Mouse (Mus musculus) layer of hippocampus, postnatal 10 days (tissue): ENCODE data around the gene Pak6. TPM values are rescaled to one million over a fixed set of nuclear protein-coding genes. Genes with fewer than 3 reads are reported as not detected.

ENCODE experiments used
- DNase-seq, 2 experiments: peaks; one replicate each; pipeline ENCODE4 v3.0.0; 2021; ENCODE audit warnings: low spot score in 2 of 2
- total RNA-seq, 2 experiments: library from RNA; stranded (reverse); gene quantifications; 2 replicates each; pipeline ENCODE4 v1.2.3; 2021

Pak6 gene
- total RNA-seq, 2 experiments from 2014 or later, result 109 to 120 TPM

DNA sequence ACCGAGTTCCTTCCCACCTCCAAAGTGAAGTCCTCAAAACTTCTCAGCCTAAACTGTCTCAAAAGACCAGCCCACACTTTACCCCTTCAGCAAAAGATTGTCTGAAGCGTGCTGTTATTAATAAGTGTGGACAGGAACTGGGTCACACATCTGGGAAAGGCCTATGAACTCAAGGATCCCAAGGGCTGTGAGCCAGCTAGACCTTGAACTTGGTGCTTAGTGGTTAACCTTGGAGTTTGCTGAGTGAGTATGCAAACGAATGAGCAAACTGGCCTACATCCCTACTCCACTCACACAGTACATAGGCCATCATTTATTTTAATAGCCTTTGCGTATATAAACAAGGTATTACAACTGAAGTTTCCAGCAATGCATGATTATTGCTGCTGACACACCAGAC, 62.4 kb downstream of the Pak6 start:
- DNase-seq, result no peak

DNA sequence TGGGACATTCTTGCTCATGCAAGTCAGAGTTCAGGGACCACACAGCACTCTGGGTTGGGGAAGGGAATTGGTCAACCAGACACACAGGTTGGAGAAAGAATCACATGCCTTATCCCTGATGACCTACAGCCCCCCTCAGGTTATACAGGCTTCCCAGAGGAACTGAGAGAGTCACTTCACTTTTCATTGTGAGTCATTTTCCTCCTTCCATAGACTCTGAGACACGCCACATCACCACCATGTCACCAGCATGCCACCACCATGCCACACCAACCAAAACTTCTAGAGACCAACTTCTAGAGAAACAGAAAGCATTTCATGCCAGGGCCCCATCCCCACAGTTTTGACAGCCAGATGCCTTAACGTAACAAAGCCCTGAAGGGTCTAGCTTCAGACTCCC, 63.8 kb downstream of the Pak6 start:
- DNase-seq, result no peak

DNA sequence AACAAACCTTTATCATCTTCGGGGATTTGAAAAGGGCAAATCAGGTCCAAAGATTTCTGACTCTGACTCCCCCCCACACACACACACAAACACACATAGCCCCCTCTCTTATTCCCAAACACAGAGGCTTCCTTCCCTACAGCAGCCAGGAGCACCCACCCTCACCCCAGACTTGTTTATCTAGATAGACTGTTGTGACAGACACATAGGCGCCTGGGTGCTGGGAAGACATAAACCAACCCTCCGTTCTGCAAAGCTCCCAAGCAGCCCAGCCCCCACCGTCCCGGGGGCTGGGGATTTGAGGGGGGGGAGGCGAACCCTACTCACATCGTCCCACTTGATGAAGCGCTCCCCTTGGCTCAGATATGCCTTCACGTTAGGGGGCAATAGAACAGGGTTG, 64.8 kb downstream of the Pak6 start:
- DNase-seq, result no peak

GRCm38 (mm10) chr2:118728337-118728736, 65.2 kb downstream of the Pak6 start, which contains the start of gene Plcb2:
TSS of gene Plcb2 (minus strand) at chr2:118728438.
- no peak for DNase-seq

GRCm38 (mm10) chr2:118729194-118729593, 66.1 kb downstream of the Pak6 start:
- DNase-seq, result no peak

- DNase-seq, result no peak
Measured at GRCm38 (mm10) chr2:118729816-118730621, 66.9 kb downstream of the Pak6 start.

DNA sequence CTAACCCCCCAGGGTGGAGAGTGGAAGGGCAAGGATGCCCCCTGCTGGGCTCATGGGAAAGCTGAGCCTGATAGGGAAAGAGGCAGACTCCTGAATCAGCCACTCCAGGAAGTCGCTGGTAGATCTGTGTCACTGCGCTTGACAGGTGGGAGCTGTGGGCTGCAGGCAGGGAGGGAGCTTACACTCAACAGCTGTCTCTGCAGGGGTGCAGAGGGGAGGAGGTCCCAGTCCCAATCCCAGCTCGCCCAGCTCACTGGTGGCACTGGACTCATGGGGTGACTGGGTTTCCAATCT, 67.5 kb downstream of the Pak6 start:
- peak; percentile 83 to 88 for DNase-seq

- no peak for DNase-seq
Measured at GRCm38 (mm10) chr2:118731981-118732380, 68.9 kb downstream of the Pak6 start.

- peak; percentile 54 to 66 for DNase-seq
Measured at GRCm38 (mm10) chr2:118733341-118733740, 70.2 kb downstream of the Pak6 start.

- no peak for DNase-seq
Measured at GRCm38 (mm10) chr2:118740341-118740740, 77.2 kb downstream of the Pak6 start.

GRCm38 (mm10) chr2:118741183-118741582, 78.1 kb downstream of the Pak6 start:
- no peak for DNase-seq

DNA sequence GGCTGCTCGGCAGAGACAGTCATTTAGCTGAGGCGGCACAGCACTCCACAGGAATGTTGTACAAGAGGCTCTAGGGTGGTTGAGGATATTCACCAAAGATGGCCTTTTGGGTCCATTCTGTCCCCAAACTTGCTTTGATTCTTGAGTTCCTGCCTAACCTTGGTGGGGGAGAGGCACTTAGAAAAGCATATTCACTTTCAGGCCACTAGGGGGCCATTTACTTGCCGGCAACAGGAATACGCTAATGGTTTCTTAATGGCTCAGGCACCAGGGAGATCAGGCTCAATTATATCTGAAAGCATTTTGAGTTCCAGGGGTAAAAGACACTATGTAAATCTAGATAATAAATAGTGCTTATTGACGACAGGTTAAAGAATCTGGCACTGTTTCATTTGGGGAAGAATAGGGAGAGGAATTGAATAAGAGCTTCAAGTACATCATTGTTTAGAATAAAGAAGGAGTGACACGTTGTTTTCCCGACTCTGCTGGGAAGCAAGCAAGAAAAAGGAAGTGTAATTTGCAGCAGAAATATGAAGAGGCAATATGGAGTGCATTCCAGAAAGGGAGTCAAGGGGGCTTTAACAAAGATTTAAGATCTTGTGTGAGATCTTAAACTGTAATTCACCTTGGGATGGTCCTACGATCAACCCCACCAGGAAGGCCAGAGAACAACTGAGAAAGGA, 80.3 kb downstream of the Pak6 start:
- no peak for DNase-seq

DNA sequence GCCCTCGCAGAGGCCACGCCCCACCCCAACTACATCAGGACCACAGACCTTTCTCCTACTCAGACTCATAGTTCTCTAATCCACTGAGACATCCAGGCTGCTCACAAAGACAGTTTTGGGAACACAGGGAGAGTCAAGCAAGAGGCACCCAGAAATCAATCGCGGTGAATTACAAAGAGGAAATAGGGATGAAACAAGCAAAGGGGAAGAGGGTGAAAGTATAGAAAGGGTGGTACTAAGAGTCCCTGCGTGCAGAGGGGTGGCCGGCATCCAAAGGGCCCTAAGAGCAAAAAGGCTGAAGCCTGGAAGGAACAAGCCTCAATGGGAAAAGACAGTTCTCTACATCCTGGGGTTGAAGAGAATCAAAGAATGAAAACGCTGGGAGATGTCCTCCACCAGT, 81.5 kb downstream of the Pak6 start:
- DNase-seq, result no peak

DNA sequence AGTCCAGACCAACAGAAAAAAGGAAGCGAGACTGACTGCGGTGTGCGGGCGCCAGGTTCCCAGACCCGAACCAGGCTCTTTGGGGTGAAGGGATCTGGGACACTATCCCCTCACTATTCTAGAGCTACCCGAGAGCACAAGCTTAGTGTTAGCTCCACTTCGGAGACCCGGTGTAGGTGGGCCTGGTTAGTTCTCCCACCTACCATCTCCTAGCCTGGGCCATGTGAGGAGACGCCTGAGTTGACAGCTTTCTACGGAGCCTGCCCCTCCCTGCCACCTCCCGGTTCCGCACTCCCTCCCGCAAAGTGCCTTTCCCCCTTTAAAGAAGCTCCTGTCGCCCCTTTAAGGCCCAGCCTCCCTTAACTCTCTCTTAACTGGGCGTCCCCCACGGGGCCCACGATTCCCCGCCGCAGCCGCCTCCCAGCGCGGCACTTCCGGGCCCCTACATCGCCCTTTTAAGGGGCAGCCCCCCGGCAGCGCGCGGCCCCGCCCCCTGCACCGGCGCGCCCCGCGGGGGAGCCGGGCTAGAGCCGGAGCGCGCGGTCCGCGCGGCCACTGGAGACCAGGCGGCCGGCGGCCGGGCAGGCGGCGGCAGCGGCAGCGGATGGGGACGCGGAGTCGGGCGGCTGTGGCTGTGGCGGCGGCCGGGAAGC, 82.3 kb downstream of the Pak6 start, which contains the start of gene Inafm2:
Inafm2 (plus strand) TSS at position 527 of the 653 bp plus-strand sequence.
- DNase-seq, result peak; percentile 88 to 94

DNA sequence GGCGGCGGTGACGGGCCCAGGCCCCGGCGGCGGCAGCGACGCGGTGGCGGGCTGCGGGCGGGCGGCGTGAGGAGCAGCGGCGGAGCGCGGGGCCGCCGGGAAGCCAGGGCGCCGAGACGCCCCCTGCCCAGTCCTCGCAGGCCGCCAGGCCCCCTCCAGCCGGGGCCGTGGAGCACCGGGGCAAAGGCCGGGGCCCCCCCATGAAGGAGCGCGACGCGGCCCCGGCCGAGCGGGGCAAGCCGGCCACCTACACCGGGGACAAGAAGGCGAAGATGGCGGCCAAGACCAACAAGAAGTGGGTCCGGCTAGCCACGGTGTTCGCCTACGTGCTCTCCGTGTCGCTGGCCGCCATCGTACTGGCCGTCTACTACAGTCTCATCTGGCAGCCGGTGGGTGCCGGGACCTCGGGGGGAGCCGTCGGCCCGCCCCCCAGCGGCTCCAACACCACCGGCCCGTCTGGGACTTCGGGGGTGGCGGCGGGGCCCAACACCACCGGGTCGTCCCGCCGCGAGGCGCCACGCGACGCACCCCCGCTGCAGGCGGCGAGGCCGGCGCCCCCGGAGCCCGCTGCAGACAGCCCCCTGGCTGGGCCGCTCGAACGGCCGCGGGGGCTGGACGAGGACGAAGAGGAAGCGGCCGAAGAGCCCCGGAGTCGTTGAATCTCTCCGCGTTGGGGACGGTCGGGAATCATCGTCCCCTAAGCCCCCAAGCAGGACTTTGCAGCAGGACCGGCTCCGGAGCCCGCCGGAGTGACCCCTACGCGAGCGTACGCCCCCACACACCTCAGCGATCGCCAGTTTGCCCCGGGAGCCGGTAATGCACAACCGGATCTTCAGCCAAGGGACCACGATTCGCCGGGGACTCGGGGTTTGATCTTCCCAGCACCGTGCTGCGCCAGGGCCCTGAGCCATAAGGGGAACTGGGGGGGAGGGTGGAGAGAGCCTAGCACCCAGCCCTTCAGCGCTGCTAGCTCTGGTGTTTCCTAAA, 83.1 kb downstream of the Pak6 start:
- peak; percentile 41 to 60 for DNase-seq

DNA sequence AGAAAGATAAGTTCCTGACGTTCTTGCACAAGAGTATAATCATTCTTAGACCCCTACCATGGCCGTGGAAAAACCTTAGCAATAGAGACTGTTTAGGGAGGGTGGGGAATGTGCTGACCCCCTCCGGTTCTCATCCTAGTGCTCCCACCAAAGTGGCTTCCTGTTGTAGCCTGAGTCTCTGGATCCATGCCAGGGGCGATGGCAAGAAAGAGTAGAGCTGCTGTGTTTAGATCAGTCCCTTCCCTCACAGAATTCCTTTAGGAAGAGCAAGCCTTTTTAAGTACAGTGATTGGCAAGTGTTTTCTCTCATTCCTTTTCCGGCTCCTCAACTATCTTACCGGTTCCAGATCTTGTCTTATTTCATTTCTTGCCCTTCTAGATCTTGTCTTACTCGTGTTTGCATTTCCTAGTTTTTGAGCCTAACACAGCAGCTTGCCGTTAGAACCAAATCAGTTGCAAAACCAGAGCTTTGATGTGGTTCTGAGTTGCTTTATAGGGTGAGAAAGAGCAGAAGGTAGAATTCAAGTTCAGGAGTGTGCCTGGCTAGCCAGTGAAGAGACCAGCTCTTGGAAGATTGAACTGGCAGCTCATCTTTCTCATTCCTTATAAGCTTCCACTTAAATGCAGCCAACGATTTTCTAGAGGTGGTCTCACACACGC, 84.3 kb downstream of the Pak6 start:
- DNase-seq, result no peak
